Mouse (Mus musculus) kidney, postnatal 14 days (tissue): ENCODE results near the gene Tk1.
"Not testable (repeated sequence)": the region's sequence is repeated elsewhere in the genome, so short reads cannot be mapped to it uniquely, and the experiment has no call there.

Experiments used
- DNase-seq: peaks from one replicate; pipeline ENCODE4 v3.0.0; 2022; ENCODE audit warnings: mixed read lengths

Tk1 gene

GRCm38 (mm10) chr11:117846640-117847039 lies 20.7 kb upstream of the Tk1 start:
- DNase-seq, result peak; percentile 76

GRCm38 (mm10) chr11:117845651-117846050 lies 19.8 kb upstream of the Tk1 start:
- no peak for DNase-seq

DNA sequence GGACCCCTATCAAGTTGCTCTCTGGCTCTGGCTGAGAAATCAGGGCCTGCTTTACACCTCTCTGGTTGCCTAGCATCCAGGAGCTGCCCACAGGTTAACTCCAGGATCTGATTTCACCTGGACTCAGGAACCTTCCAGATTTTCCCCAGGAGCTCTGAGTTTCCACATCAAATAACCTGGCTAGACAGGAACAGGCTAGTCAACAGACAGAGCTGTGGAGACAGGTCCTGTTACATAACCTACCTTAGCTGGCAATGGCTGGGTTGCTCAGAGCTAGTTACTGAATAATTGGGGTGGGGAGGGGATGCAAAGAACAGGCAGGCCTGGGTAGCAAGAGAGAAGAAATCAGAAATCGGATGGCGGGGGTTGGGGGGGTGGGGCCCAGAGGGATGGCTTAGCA lies 19.1 kb upstream of the Tk1 start:
- DNase-seq, result peak; percentile 71

- no peak for DNase-seq
Measured at GRCm38 (mm10) chr11:117843434-117843833, 17.5 kb upstream of the Tk1 start.

DNA sequence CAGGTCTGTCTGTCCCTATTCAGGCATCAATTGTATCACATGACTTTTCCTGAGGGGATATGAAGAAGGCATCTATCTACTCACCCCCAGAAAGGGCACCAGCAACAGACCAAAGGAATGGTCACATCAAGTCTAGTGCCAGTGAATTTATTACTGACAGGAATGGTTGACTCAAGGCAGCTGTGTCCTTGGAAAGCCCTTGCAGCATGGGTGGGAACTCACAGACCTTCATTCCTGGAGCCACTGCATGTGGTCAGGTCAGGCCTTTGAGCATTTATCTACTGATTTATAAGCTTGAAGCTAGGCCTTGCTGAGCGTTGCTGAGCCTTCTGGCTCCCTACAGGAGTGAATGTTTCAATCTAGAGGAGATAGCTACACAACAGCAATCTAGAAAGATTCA lies 15.0 kb upstream of the Tk1 start:
- no peak for DNase-seq

- no peak for DNase-seq
Measured at GRCm38 (mm10) chr11:117839021-117839420, 13.1 kb upstream of the Tk1 start.

- DNase-seq, result peak; percentile 59
Measured at GRCm38 (mm10) chr11:117838572-117838971, 12.7 kb upstream of the Tk1 start.

GRCm38 (mm10) chr11:117836306-117836705 lies 10.4 kb upstream of the Tk1 start:
- DNase-seq, result no peak

DNA sequence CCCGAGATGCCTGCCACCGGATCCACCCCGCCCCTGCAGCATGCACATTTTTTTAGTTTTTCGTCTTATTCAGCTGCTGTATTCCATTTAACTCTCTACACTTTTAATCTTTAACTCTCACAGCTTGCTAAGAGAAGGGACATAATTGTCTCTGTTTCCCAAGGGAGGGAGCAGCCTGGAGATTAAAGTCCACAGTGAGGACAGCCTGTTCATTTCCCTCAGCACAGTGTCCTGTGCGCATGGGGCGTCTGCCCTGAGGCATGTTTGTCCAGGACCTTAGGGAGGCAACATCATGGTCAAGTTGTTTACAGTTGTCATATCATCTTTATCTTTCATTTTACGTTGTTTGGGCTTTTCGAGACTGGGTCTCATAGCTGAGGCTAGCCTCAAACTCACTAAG lies 8.2 kb upstream of the Tk1 start:
- peak; percentile 81 for DNase-seq

- DNase-seq, result not testable (repeated sequence)
Measured at GRCm38 (mm10) chr11:117833509-117833908, 7.6 kb upstream of the Tk1 start.

- peak; percentile 71 for DNase-seq
Measured at GRCm38 (mm10) chr11:117832086-117832969, 6.4 kb upstream of the Tk1 start.

GRCm38 (mm10) chr11:117830401-117830800 lies 4.5 kb upstream of the Tk1 start:
- no peak for DNase-seq

- DNase-seq, result peak; percentile 93
Measured at GRCm38 (mm10) chr11:117829671-117830215, 3.9 kb upstream of the Tk1 start.

DNA sequence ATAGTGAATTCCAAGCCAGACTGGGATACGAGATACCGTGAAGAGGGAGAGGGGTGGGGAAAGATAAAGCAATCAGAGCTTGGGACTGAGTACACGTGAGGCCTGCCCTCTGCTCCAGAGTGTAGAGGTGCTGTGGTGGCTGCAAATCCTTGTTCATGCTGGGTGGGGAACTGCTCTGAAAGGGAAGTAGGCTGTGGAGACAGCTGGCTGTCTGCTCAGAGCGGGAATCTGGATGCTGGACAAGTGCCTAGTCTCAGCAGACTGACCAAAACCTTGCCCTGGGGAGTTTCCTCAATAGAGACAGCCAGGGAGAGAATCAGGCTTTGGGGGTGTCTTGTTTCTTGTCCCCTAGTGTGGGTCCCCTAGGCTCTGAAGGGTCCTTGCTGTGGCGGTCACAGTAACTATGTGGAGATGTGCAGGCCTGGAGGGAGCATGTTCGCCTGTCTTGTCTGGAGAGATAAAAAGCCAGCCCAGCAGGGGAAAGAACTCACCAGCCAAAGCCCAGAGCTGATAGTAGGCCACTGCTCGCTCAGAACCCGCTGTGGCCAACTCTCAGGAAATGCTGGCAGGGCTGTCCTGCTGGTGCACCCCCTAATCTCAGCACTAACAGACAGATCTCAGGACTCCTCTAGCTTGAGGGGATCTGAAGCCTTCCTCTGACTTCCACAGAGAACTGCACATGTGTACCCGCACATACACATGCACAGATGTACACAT lies 3.2 kb upstream of the Tk1 start:
- DNase-seq, result peak; percentile 72

DNA sequence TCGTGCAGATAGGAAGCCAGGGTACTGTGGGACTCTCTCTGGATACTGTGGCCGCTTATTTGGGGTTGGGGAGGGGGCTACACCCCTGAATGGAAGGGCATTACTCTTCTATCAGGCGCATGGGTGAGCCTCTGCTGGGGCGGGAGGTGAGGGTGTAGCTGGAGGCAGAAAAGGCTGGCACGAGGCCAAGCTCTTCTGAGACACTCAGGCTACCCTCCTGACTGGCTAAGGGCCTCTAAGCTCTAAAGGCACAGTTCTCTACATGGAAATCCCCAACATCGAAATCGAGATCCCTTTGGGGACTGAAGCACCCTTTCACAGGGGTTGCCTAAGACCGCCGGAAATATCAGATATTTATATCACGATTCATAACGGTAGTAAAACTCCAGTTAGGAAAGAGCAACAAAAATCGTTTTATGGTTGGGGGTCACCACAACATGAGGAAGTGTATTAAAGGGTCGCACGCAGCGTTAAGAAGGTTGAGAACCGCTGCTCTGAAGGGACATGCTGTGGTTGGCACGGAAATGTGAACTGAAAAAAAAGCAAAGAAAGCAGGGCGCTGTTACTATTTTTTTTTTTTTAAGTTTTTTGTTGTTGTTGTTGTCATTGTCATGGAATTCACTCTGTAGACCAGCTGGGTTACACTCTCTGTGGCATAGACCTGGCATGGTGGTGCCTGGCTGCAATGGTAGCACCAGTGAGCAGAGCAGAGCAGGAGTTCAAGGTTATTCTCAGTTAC lies 2.4 kb upstream of the Tk1 start:
- peak; percentile 71 for DNase-seq

GRCm38 (mm10) chr11:117827386-117827785 lies 1.5 kb upstream of the Tk1 start:
- DNase-seq, result no peak

- DNase-seq, result no peak
Measured at GRCm38 (mm10) chr11:117826916-117827315, 1.0 kb upstream of the Tk1 start.

DNA sequence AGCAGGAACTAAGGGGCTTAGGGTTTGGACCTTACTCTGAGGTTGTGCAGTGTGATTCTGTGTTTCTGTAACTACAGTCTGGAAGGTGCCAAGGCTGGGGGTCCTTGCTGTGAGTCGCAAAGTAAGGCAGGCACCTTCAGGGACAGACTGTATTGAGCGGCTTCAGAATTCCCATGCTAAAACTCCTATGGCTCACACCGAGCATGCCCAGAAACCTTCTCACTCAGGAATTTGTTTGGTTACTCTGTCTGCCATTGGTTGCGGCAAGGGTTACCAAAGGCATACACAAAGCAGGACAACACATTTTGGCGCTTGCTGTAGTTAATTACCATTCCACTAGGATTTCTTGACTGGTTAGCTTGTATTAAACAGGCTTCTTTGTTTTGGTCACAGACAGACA lies 272 bp upstream of the Tk1 start:
- DNase-seq, result peak; percentile 51

- DNase-seq, result peak; percentile 90
Measured at GRCm38 (mm10) chr11:117824060-117824969, 1.6 kb downstream of the Tk1 start.

- no peak for DNase-seq
Measured at GRCm38 (mm10) chr11:117823411-117823810, 2.5 kb downstream of the Tk1 start.

DNA sequence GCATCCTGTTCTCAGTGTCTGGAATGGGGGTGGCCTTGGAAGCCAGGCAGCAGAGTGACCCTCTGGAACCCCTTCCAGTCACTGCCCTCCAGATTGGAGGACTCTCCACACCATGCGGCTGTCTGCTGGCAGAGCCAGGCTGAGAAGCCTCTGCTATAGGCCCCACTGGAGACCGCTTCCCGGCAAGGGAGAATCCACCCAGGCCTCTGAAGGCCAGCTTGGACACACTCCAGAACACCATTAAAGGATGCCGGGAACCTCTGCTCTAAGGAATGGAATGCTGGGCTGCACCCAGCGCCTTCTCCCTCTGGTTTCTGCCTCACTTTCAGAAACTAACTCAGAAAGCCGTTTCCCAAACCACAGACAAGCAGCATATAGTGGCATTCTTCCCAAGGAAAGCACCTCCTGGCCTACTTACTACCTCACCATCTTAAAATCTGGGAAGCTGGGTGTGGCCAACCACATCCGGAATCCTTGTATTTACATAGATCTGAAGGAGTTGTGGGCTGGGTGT lies 3.1 kb downstream of the Tk1 start:
- DNase-seq, result peak; percentile 62

DNA sequence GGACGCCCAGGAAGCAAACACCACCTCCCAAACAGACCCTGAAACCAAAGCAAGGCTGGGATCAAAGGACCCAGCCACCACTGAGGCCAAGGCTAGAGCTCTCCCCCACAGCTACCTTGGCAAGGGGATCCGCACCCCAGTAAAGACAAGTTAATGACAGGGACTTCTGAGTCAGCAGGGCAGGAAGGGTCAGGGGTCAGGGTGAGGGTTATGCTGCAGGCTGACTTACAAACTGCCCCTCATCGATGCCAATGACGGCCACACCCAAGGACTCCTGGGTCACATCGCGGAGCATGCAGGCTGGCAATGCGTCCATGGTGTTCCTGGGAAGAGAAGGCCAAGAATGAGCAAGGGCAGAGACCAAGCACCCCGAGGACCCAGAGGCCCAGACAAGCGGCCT lies 4.0 kb downstream of the Tk1 start:
- no peak for DNase-seq
